Mouse (Mus musculus) heart, adult 2 months (tissue): ENCODE measurements at regions not wholly inside any gene's neighbourhood (a gene's known extent, or its start where the extent isn't known, plus 50 kb on each side); places are given as distances from the start of the nearest gene placed in this dataset.

ENCODE experiments used
- DNase-seq, 2 experiments: peaks; one replicate each; pipeline ENCODE4 v3.0.0; 2021
- H3K27ac ChIP-seq: fragments of 200-600 bp; 2 replicates; pipeline ENCODE4 v1.8.1; 2022
- H3K27me3 ChIP-seq: fragments of 200-500 bp; 2 replicates; pipeline ENCODE4 v1.6.1; 2012; ENCODE audit warnings: mild to moderate bottlenecking, low read length, inconsistent platforms, mixed read lengths; ENCODE audit not compliant: control insufficient read depth, insufficient read depth
- H3K36me3 ChIP-seq: fragments of 200-500 bp; 2 replicates; pipeline ENCODE4 v1.6.1; 2012; ENCODE audit warnings: low read length, inconsistent platforms; ENCODE audit not compliant: control insufficient read depth, insufficient read depth
- H3K4me1 ChIP-seq: fragments of 200-500 bp; 2 replicates; pipeline ENCODE4 v1.6.1; 2011; ENCODE audit warnings: low read length; ENCODE audit not compliant: control insufficient read depth, insufficient read depth
- H3K4me3 ChIP-seq: fragments of 200-600 bp; 2 replicates; pipeline ENCODE4 v1.8.1; 2022
- H3K79me2 ChIP-seq: fragments of 200-500 bp; replicated peaks from 2 replicates; pipeline ENCODE4 v1.6.1; 2012; ENCODE audit warnings: mild to moderate bottlenecking, inconsistent platforms, low read length, moderate library complexity, mixed read lengths; ENCODE audit not compliant: control insufficient read depth, insufficient read depth
- H3K9ac ChIP-seq: fragments of 200-500 bp; 2 replicates; pipeline ENCODE4 v1.6.1; 2012; ENCODE audit warnings: low read depth, mild to moderate bottlenecking, control low read depth, inconsistent platforms, low read length, mixed read lengths
- CTCF ChIP-seq: fragments of 200-600 bp; IDR thresholded peaks from 2 replicates; pipeline ENCODE4 v1.8.1; 2022; ENCODE audit warnings: antibody characterized with exemption, mild to moderate bottlenecking, moderate library complexity
- EP300 ChIP-seq: fragments of 200-500 bp; IDR thresholded peaks from 2 replicates; pipeline ENCODE4 v1.6.1; 2011; ENCODE audit warnings: low read depth, low read length, control low read depth; ENCODE audit not compliant: insufficient read depth
- POLR2A ChIP-seq: fragments of 200-500 bp; IDR thresholded peaks from 2 replicates; pipeline ENCODE4 v1.6.1; 2011; ENCODE audit warnings: mild to moderate bottlenecking, low read depth, low read length, control low read depth; ENCODE audit not compliant: insufficient read depth
- WGBS: fragments of 180-500 bp; shearing (Covaris S2); methylation state at CpG from one replicate; pipeline ENCODE4 v1.1.7; 2018; 5-methylcytosine and 5-hydroxymethylcytosine counted together
- intact Hi-C: fragments of 180-260 bp; cut with DNase I; formaldehyde crosslinking; loops from one replicate; pipeline ENCODE4 v1.15.1; 2025

DNA sequence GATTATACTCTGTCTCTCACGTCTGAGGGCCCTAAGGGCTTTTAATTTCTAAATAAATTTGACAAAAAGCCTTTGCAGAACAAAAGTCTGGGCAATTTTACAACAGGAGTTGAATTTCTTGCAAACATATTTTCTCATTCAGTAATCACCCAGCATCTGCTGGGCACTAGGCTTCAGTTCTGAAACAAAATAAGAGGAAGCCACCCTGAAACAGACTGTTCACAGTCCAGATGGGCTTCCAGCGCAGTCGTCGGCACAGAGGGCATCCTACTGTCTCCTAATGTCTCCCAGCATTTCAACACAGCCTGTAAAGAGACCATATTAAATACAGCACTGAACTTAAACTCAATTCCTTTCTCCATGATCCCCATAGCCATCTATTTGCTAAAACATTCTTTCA, 324.5 kb upstream of the Trib2 start:
- TF ChIP-seq CTCF (no peak), EP300 (no peak), POLR2A (no peak)
- Histone ChIP-seq H3K27me3 (no peaks in the 10 kb centered on the region), H3K4me3 (no peak overlapping the region), H3K9ac (no peak overlapping the region), H3K36me3 (no peaks in the 10 kb centered on the region), H3K4me1 (no peaks in the 10 kb centered on the region; the same call in 1 of the 2 replicates), H3K79me2 (no peaks in the 10 kb centered on the region), H3K27ac (peak overlapping the region; percentile 57)
- no peak for DNase-seq
- intact Hi-C loops = loop anchor here (5.0 kb wide), 1 partner anchor 134 kb away; no protein-coding TSS in a partner anchor
- 52% methylated on average over 4 of the region's 4 CpGs for WGBS

DNA sequence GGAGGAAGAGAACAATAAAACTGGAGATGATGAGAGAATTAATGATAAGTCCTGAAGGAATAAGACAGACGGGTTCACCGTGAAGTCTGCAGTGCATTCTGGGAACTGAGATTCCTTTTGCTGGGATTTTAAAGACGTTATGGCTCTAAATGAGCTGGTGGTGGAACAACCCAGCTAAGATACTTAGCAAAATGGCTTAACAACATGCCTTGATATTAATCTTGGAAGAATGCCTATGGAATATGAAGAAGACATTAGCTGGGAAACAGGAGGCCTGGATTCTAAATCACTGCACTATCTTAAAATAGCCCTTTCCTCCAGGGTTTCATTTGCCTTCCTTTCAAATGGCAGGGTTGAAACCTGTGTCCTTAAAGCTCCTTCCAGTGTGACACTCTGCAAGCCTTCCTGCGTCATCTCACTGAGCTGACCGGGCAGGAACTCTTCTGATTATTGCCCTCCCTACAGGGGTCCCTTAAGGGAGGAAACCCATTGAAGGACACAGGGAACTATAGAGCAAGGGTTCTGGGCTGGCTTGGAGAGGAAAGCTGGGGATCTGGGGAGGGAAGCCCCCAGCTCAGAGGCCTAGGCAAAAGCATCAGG, 323.9 kb upstream of the Trib2 start:
- Histone ChIP-seq H3K4me1 (no peaks in the 10 kb centered on the region; the same call in 1 of the 2 replicates), H3K9ac (no peak overlapping the region), H3K4me3 (no peak overlapping the region), H3K79me2 (no peaks in the 10 kb centered on the region), H3K27me3 (no peaks in the 10 kb centered on the region), H3K36me3 (no peaks in the 10 kb centered on the region), H3K27ac (peak overlapping the region; percentile 57)
- WGBS = 43% methylated on average over 5 of the region's 5 CpGs
- intact Hi-C loops = loop anchor here (5.0 kb wide), 1 partner anchor 133 kb away; no protein-coding TSS in a partner anchor
- TF ChIP-seq EP300 = 0 out of 2 replicates have a peak, but pooled peaks have one; percentile 37
- TF ChIP-seq CTCF = no peak
- no peak for DNase-seq

DNA sequence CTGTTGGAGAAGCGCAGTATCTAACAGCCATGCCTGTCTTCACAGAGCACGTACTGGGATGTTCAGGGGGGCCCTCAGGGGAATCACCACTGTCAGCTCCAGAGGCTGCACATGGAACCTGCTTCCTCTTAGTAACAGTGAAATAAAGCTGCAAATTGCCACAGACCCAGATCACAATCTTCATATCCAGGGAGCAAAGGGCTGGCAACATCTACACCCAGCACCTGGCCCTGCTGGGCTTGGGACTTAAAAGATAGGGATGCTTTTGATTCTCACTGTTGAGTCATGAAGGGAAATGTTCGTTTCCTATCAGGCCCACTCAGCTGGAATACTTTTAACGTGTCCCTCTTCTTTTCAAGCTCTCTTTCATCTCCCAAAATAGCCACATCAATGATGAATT, 322.4 kb upstream of the Trib2 start:
- intact Hi-C loops = no loop called here
- TF ChIP-seq EP300 (no peak), CTCF (no peak), POLR2A (no peak)
- Histone ChIP-seq H3K27ac (no peak overlapping the region), H3K79me2 (no peaks in the 10 kb centered on the region), H3K27me3 (no peaks in the 10 kb centered on the region), H3K4me3 (no peak overlapping the region), H3K36me3 (no peaks in the 10 kb centered on the region), H3K9ac (no peak overlapping the region), H3K4me1 (no peaks in the 10 kb centered on the region; the same call in 1 of the 2 replicates)
- WGBS = 58% methylated on average over 4 of the region's 4 CpGs
- DNase-seq = no peak

DNA sequence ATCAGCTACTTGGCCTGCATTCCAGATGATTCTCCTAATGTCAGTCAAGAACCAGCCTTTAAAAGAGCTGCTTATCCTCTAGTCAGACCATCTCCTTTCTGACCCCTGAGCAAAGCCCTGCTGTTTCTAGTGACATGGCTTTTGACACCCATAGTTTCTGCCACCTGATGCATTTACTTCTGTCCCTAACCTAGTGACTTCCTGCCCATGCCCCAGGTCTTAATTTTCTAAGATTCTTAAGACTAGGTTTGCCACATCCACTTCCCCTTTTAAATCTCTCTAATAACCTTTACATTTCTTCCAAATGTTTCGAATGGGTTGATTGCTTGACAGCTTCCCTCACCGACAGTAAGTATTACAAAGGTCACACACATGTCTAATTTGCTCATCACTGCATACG, 321.1 kb upstream of the Trib2 start:
- intact Hi-C loops = no loop called here
- no peaks in the 10 kb centered on the region for H3K36me3 ChIP-seq
- no peak overlapping the region for H3K27ac ChIP-seq
- H3K4me3 ChIP-seq = no peak overlapping the region
- H3K27me3 ChIP-seq = no peaks in the 10 kb centered on the region
- no peaks in the 10 kb centered on the region for H3K79me2 ChIP-seq
- DNase-seq = no peak
- no peak overlapping the region for H3K9ac ChIP-seq
- 91% methylated on average over 3 of the region's 3 CpGs for WGBS
- no peak for TF ChIP-seq CTCF
- no peak for TF ChIP-seq EP300
- no peak for TF ChIP-seq POLR2A
- no peaks in the 10 kb centered on the region; the same call in none of the 2 replicates for H3K4me1 ChIP-seq

DNA sequence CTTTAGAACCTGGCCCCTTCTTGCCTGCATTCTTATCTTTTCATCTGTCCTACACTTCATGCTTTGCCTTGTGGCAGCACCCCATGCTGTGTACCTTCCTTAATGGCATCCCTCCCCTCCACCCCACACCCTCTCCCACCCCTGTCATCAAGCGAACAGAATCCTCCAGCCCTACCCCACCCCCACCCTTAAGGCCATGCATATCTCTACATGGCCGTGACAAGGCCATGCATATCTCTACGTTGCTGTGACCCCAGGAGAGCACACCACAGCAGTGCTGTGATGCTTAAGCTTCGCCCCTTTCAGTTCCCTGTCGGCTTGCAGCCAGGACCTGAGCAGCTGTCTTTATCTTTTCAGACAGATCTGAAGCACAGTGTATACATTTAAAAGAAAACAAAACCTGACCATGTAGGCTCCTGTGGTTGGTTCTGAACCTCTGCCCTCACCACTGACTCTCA, 319.5 kb upstream of the Trib2 start:
- TF ChIP-seq CTCF (no peak), POLR2A (no peak)
- Histone ChIP-seq H3K4me3 (no peak overlapping the region), H3K27me3 (no peaks in the 10 kb centered on the region), H3K9ac (no peak overlapping the region), H3K36me3 (no peaks in the 10 kb centered on the region), H3K4me1 (peaks cover 2% of the 10 kb centered on the region), H3K27ac (no peak overlapping the region), H3K79me2 (no peaks in the 10 kb centered on the region)
- no peak for DNase-seq
- intact Hi-C loops = no loop called here
- WGBS = 57% methylated on average over 5 of the region's 5 CpGs

DNA sequence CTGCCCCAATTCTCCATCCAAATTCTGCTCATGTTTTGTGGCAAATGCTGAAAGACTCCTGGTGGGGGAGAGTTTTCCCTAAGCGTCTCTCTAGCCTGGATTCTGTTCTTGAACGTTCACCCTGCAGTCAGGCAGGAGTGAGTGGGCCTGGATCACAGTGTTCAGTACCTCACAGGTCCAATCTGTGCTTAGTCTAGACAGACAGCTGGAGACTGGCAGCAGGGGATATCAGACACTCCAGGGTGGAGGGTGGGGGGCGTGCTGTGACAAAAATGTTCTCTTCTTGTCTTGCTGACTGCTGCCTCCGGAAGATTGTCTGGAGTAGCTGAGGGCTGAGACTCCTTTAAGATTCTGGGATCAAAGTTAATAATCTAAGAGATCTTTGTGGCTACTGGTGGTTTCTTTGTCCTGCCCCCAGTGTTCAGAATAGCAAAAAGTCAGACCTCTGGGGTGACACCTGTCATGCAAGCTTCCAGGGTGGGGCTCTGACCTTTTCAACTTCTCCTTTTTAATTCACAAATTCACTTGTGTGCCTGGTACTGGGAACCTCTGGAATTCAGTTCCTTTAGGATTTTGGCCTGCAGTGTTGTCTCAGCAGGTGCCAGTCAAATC, 319.0 kb upstream of the Trib2 start:
- intact Hi-C loops = no loop called here
- WGBS = 82% methylated on average over 4 of the region's 4 CpGs

More for the DNA sequence above, 319.0 kb upstream of the Trib2 start:
- no peak for DNase-seq
- H3K4me1 ChIP-seq = peaks cover 2% of the 10 kb centered on the region
- no peak overlapping the region for H3K27ac ChIP-seq
- TF ChIP-seq POLR2A = no peak
- TF ChIP-seq CTCF = no peak
- no peak for TF ChIP-seq EP300
- H3K27me3 ChIP-seq = no peaks in the 10 kb centered on the region
- H3K9ac ChIP-seq = no peak overlapping the region
- H3K79me2 ChIP-seq = no peaks in the 10 kb centered on the region
- H3K4me3 ChIP-seq = no peak overlapping the region
- no peaks in the 10 kb centered on the region for H3K36me3 ChIP-seq
